Mouse (Mus musculus): ENCODE results near the gene Actr8.

Gene Actr8

DNA sequence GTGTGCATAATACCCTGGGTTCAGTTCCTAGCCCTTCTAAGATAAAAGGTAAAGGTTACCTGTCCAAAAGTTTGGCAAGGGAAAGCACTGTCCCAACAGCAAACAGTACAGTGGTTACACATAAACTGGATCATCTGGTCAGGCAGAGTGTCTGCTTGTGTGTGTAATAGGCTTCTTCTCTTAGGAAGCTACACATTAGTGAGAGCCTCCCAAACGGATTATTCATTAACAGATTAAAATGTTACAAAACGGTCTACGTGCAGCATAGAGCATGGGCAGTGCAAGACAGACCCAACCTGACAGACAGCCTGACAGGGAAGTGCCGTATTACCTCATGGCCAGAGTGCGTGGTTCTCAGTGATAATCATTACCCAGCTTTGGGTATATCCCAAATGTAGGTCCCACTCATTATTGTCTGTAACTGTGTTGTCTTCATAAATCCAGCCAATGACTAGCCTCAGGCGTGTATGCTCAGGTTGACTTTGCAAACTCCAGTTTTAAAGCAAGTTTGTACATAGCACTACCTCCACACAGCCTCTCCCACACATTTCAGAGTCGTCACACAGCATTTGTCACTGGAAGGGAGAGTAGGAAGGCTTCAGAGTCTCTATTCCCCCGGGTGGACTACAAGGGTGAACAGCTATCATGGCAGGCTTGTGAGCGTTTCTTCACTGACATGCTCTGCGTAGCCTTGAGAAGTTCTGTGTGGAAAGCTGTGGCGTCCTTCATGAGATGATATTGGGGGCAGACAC is 18.0 kb downstream of the Actr8 start:
- no peak for DNase-seq (ENCODE audit: low spot score)

- no peak for DNase-seq (ENCODE audit: low spot score)
Observed at GRCm38 (mm10) chr14:29997345-29997744, 19.2 kb downstream of the Actr8 start.

DNA sequence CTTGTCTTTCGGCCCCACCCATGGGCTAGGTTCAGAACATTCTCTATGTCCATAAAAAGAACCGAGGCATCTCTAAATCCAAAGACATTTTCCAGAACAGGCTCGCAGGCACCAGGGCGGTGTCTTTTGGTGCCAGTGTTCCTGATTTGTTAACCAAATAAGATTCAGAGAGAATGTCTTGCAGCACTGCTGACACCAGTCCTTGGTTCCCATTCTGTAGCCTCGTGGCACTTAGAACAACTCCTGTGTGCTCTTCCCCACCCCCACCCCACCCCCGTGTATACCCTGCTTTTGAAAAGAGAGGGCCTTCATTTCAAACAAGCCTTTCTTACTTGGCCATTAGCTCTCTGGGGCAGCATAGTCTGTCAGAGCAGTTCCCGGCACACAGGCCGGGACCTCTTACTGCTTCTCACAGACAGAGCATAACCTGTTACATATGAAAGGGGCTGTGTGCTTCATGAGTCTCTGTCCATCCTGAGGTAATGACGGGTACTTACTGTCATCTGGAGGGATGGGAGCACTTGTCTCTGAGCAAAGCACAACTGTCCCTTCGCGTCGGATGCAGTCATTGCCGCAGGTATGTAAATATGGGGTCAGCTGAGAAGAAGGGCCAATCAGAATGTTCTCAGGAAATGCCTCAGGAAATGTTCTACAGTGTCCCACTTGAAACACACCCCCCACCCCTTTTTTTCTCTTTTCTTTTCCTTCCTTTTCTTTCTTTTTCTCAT is 20.8 kb downstream of the Actr8 start:
- DNase-seq (ENCODE audit: low spot score): no peak

GRCm38 (mm10) chr14:29999475-29999811 is 21.3 kb downstream of the Actr8 start:
- no peak for DNase-seq (ENCODE audit: low spot score)

DNA sequence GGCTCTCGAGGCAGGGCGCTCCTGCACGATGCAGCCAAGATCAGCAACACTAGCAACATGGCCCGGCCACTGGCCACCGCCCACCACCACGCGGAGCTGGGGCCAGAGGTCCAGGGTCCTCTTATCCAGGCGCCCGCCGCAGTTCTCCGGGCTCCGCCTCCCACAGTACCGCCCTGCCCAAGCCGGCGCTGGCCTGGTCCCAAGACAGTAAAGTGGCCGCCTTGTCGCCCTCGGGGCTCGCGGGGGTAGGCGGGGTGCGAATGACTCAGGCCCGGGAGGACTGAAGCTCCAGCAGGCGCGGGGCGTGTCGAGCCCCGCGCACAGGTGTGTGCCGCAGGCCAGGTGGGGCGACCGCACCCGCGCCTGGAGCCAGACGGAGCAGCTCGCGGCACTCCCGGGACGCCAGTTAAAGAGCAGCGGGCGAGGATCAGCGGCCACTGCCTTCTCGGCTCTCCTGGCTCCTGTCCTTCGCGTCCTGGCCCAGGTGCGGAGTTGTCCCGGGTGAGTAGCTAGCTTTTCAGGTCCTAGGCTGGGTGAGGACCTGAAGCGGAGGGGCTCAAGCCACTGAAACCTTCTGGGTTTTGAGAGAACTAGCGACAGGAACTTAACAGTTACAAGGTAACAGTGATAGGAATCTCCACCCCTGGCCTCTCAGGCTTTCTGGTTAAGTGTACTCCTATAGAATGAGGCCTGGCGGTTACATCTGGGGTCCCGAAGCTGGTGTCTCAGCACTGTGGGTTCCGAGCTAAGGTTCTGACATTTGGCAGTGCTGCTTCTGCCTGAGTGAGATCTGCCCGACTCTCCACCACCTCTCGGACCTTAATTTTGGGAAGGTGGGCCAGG is 30.8 kb downstream of the Actr8 start, which contains the start of the genes Il17rb and Chdh:
TSS of gene Il17rb (minus strand) at position 164 of the 843 bp plus-strand sequence.
TSS of gene Chdh (plus strand) at position 291 of the 843 bp plus-strand sequence.
- DNase-seq (ENCODE audit: low spot score): no peak

DNA sequence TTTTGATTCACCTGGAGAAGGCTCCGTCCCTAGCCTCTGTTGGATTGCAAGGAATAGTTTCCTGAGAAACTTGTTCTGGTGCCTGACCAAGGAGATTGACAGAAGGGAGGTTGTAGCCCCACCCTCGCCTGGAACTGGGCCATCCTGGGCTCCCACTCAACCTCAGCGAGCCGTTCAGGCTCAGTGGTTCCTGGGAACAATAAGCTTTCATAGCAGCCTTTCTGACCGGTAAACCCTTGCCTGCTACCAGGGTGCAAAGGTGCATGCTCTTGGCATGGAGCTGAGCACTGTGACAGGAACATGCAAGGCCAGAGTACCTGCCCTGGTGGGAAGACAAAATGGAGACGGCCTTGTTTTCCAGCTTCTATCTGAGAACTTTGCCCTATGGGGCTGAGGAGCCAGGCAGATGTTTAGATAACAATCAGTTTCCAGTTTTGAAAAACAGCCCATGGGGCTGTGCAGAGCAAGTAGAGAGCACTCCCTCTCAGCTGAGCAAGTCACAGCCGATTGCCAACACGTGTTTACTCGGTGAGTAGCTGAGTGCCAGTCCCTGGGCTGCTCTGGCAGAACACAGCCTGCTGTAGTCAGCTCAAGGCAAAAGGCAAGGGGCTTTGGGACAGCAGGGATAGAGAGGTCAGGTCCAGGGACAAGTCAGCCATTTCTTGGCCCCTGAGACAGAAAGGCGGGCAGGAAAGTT is 31.9 kb downstream of the Actr8 start:
- no peak for DNase-seq (ENCODE audit: low spot score)

GRCm38 (mm10) chr14:30011886-30012560 is 33.9 kb downstream of the Actr8 start:
- no peak for DNase-seq (ENCODE audit: low spot score)

- DNase-seq (ENCODE audit: low spot score): no peak
Observed at GRCm38 (mm10) chr14:30014487-30014886, 36.4 kb downstream of the Actr8 start.

DNA sequence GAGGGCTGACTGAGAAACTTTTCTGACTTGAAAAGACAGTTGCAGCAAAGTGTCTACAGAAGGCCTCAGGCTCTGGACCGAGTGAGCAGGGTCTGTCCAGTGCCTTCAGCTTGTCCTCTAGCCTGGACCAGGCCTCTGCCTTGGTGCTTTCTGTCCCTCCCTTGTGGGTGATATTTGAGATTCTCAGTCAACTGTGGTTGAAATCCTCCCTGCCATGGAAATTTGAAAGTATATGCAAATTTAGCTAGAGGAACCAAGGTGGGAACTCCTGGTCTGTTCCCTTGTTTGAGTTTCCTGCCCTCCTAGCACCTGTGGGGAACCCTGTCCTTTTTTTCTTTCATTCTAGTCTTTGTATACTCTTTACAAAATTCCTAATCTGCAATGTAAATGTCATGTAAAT is 36.9 kb downstream of the Actr8 start:
- DNase-seq (ENCODE audit: low spot score): no peak

DNA sequence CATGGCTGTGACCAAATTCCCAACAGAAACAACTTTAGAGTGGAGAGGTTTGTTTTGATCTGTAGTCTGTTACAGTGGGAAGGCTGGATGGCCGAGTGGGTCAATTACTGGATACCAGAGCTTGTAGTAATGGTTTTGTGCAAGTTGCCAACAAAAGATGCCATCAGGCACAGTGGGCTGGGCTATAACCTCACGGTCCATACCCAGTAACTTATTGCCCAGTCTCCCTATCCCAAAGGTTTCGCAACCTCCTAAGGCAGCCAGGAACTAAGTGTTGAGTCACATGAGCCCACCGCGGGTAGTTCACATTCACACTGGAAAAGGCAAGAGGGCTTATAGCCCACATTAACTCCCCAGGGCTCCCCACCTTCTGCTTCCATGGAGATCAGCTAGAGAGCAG is 38.5 kb downstream of the Actr8 start:
- no peak for DNase-seq (ENCODE audit: low spot score)

GRCm38 (mm10) chr14:30017794-30018462 is 39.8 kb downstream of the Actr8 start:
- no peak for DNase-seq (ENCODE audit: low spot score)

DNA sequence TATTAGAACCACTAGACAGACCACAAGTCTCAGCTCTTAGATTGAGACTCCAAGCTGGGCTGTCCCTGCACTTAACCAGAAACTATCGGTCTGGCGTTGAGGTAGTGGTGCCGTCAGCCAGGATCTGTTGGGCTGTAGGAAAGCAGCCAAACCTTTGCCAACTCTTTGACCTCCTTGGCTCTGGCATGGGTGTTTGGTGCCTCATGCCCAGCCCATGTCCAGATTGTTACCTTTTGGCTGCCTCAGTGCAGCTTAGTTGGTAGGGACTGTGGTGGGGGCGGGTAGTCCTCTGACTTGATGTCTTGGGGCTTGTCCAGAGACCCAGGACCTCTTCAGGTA is 40.3 kb downstream of the Actr8 start:
- no peak for DNase-seq (ENCODE audit: low spot score)

GRCm38 (mm10) chr14:30018846-30019245 is 40.7 kb downstream of the Actr8 start:
- DNase-seq (ENCODE audit: low spot score): no peak

GRCm38 (mm10) chr14:30019375-30019774 is 41.2 kb downstream of the Actr8 start:
- DNase-seq (ENCODE audit: low spot score): no peak

DNA sequence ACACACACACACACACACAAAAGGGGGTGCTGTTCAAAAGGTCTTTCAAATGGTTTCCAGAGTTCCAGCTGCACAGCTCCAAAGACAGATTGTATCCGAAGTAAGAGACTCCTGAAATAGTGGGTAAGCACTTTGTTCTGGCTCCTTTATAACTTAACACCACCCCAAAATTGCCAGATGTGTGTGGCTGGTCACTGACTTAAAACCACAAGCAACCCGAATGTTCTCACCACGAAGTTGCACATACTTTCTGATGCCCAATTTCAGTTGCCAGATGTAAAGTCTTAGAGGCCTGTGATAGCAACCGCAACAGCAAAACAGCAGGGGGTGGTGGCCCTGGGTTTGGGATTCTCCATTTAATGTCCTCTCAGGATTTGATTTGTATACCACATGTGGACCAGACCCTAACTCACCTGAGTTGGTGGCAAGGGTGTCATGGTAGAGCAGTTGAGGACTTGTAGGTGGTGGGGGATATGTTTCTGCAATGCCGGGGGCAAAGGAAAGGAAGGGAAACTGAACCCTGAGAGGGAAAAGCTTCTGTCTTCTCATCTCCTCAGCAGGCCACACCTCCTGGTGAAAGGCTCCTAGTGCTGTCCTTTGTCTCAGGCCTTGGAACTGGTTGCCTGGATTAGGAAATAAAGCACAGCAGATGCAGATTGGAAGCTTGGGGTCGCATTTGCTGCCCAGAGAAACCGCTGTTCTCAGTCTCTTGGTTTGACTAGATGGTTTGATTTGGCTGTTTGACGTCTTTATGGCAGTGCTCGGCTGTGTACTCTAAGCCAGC is 41.8 kb downstream of the Actr8 start:
- no peak for DNase-seq (ENCODE audit: low spot score)

DNA sequence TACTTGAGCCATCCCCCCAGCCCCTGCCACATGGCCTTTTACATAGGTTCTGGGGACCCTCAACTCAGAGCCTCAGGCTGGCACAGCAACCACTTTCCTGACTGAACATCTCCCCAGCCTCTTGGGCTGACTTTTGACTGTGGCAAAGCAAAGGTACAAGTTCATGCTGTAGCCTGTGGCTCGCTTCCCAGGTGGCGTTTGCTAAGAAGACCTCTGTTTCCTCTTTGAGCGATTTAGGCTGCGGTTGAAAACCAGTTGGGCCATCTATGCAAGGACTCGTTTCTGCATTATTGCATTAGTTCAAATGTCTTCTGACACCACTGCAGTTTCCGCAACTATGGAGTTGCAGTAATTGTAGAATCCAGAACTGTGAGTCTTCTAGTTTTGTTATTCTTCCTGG is 44.3 kb downstream of the Actr8 start:
- DNase-seq (ENCODE audit: low spot score): no peak

GRCm38 (mm10) chr14:30024387-30024786 is 46.2 kb downstream of the Actr8 start:
- no peak for DNase-seq (ENCODE audit: low spot score)

- peak; percentile 15 for DNase-seq (ENCODE audit: low spot score)
Observed at GRCm38 (mm10) chr14:30027378-30027777, 49.2 kb downstream of the Actr8 start.

- no peak for DNase-seq (ENCODE audit: low spot score)
Observed at GRCm38 (mm10) chr14:30033405-30033804, 55.3 kb downstream of the Actr8 start.

- DNase-seq (ENCODE audit: low spot score): no peak
Observed at GRCm38 (mm10) chr14:30038431-30038830, 60.3 kb downstream of the Actr8 start.
